Mouse (Mus musculus): ENCODE data around the gene Prrg2.
"Not testable (repeated sequence)": the region's sequence is repeated elsewhere in the genome, so short reads cannot be mapped to it uniquely, and the experiment has no call there.

The Prrg2 gene

DNA sequence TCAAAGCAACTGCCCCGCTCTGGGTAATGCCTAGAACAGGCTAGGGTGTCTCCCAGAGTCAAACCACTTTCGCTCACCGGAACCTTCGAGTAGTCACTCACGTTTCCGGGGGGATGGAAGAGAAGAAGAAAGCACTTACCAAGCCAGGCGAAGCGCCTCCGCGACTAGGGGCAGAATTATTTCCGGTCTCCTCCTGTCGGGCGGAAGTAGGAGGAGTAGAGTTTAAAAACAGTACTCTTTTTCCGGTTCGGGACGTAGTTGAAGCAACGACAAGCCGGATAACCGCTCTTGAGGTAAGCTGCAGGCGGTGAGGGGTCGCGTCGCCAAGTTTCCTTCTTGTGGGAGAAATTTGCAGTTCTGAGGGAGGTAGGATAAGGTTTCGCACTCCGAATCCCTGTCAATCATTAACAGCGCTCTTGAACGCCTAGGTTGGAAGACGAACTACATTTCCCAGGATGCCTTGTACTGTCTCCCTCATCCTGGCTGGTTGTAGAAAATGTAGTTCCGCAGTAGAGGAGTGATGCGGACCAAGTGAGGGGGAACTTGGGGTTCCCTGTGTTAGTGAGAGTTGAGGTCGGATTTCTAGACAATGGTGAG, at the start of gene Prrg2, which contains the start of gene Nosip:
Gene Prrg2, minus strand, starts transcription at position 439 of the 597 bp plus-strand sequence.
Gene Nosip, plus strand, starts transcription at position 191 of the 597 bp plus-strand sequence.
- DNase-seq (ENCODE audit: low read depth) = peak; percentile 96

DNA sequence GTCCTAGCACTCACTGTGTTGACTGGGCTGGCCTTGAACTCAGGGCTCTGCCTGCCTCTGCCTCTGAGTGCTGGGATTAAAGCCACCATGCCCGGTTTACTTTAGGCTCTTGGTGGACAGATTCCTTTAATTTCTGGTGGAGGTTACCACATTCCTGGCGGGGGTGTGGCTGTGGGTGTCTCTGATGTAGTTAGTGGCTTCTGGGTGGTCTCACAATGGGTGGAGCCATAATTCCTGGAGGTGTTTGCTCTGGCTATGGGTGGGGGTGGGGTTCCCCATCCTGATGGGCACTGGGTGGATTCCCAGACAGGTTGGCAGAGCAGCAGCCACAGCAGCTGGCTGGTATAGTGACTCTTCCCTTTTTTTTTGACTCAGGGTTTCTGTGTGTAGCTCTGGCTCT, 49.5 kb upstream of the Prrg2 start:
- DNase-seq (ENCODE audit: low read depth) = no peak

DNA sequence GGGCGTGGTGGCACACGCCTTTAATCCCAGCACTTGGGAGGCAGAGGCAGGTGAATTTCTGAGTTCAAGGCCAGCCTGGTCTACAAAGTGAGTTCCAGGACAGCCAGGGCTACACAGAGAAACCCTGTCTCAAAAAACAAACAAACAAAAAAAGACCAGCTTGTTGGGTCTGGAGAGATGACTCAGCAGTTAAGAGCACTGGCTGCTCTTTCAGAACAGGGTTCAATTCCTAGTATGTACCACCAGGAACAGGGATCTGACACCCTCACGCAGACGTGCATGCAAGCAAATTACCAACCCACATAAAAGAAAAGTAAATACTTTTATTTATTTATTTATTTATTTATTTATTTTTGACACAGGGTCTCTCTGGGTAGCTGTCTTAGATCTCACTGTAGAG, 47.6 kb upstream of the Prrg2 start:
- DNase-seq (ENCODE audit: low read depth) = not testable (repeated sequence)

DNA sequence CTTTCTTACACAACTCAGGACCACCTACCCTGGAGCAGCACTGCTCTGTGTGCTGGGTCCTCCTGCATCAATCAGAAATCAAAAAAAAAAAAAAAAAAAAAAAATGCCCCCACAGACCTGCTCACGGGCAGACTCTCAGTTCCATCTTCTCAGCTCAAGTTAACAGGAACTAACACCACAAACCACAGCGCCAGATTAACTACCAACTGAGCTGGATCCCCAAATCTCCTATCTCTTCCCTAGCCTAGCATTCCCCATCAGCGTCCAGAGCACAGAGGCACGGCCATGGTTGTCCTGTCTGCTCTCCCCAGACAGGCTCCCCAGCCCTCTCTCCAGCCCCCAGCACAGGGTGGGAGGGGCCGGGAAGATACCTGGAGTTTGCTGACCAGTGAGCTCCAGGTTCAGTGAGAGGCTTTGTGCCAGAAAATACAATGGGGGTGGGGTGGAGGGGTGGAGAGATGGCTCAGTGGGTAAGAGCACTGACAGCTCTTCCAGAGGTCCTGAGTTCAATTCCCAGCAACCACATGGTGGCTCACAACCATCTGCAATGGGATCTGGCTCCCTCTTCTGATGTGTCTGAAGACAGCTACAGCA, 44.7 kb upstream of the Prrg2 start:
- no peak for DNase-seq (ENCODE audit: low read depth)

DNA sequence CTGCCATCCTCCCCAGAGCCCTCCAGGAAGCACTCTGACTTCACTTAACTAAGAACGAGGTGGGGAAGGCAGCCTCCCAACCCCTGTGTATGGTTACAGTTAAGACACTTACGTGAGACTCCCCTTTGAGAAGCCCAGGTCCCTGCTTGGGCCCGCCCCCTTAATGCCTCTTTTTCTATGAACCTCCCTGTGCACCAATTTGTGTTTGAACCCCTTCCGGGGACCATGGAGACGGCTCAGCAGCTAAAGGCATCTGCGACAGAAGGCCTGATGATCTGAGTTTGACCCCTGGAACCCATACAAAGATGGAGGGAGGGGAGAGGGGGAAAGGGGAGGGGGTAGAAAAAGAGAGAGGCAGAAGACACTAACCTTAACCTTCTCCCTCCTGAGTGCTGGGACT, 44.0 kb upstream of the Prrg2 start:
- DNase-seq (ENCODE audit: low read depth) = no peak

DNA sequence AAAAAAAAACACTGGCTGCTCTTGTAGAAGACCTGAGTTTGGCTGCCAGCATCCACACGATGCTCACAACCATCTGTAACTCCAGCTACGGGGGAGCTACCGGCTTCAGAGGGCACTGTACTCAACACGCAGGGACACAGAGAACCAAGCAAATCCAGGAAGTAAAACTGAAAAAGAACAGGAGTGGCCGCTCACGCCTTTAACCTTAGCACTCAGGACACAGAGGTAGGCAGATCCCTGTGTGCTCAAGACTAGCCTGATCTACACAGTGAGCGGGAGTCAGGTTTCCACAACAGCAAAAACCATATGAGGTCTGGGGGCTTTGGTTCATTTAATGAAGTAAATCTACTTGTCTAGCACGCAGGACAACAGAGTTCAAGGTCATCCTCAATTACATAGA, 43.0 kb upstream of the Prrg2 start:
- no peak for DNase-seq (ENCODE audit: low read depth)

DNA sequence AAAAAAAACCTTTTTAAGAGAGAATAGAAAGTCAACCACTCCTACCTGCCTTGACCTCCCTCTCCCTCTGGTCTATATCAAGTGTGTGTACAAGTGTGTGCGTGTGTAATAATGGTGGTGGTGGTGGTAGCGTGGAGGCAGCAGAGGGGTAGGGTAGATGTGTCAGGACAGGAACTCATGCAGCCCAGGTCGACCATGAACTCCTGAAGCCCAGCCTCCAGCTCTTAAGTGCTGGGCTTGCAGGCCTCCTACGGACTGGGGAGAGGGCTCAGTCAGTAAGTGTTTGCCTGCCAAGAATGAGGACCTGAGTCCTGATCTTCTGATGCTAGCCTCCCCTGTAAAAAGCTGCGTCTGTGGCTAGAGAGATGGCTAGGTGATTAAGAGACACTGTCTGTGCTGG, 42.5 kb upstream of the Prrg2 start:
- no peak for DNase-seq (ENCODE audit: low read depth)

DNA sequence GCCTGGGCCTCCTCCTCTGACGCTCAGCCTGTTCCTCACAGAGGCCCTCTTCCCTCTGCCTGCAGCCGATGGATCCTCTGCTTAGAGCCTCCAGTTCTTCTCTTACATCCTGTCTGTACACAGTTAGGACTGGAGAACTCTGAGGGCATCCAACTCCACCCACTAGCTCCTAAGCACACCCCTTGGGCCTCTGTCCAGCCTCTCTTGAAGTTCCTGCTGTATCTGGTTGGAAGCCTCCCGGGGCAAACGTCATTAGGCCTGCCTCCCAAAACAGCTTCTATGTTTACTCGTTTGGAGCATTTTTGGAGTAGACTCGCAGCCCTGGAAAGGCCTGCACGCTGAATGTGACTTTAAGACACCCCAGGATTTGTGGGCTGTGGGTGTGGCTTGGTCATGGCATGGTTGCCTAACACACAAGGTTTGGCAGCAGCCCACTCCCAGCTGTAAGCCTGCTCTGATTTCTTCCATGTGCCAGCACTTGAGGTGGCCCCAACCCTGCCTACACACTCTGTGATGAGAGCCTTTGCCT, 41.2 kb upstream of the Prrg2 start, which contains the start of gene Fcgrt:
Gene Fcgrt, minus strand, starts transcription at position 200 of the 529 bp plus-strand sequence.
- DNase-seq (ENCODE audit: low read depth) = peak; percentile 100

DNA sequence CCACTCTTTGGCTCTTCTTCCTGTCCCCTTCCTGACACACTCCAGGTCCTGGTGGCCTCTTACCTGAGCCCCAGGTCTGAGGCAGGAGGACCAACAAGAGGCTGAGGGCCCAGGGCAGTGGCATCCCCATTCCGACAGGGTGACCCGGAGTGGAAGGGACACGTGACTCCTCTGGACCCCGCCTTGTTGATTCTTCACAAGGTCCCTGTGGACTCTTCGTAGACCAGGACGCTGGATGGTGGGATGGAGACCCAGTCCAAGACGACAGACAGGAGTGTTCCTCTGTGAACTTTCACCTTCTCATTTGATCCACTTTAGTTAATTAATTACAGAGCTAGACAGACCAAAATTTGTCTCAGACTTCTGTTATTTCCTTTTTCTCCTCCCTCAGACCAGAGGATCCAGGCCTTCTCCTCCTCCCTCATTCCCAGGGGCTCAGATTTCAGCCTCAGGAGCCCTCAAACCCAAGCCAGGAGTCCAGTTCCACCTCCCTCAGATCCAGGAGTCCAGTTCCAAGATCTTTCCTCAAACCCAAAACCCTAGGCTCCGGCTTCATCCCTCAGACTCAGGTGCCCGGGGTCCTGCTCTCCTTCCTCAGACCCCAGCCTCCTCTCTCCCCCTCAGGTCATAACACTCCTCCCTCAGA, 40.6 kb upstream of the Prrg2 start:
- DNase-seq (ENCODE audit: low read depth) = peak; percentile 49

DNA sequence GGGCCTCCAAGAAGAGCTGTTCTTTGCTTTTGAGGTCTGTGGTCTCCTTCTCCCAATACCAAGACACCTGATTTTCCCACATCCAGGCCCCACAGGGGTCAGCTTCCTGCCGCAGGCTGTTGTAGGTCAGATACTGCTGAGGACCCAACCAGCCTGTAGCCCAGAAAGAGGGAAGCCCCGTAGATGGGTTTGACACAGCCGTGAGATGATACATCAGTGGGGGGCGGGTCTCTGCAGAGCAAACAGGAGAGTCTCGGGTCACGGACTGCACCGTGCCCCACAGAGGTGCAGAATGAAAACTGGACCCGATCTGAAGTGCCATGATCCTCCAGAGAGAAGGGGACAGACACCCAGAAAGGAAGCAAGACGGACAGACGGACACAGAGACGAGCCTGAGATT, 40.0 kb upstream of the Prrg2 start:
- DNase-seq (ENCODE audit: low read depth) = no peak

DNA sequence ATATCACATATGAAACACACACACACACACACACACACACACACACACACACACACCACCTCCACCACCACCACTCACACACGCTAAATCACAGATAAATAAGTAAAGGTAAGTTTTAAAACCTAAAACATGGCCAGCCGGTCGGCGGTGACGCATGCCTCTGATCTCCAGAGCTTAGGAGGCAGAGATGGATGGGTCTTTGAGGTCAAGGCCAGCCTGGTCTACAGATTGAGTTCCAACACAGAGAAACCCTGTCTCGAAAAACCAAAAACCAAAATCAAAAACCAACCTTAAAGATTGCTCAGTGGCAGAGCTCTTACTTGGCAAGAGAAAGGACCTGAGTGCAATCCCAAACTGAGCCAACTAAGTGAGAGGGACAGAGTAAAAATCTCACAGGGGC, 37.6 kb upstream of the Prrg2 start:
- DNase-seq (ENCODE audit: low read depth) = no peak

DNA sequence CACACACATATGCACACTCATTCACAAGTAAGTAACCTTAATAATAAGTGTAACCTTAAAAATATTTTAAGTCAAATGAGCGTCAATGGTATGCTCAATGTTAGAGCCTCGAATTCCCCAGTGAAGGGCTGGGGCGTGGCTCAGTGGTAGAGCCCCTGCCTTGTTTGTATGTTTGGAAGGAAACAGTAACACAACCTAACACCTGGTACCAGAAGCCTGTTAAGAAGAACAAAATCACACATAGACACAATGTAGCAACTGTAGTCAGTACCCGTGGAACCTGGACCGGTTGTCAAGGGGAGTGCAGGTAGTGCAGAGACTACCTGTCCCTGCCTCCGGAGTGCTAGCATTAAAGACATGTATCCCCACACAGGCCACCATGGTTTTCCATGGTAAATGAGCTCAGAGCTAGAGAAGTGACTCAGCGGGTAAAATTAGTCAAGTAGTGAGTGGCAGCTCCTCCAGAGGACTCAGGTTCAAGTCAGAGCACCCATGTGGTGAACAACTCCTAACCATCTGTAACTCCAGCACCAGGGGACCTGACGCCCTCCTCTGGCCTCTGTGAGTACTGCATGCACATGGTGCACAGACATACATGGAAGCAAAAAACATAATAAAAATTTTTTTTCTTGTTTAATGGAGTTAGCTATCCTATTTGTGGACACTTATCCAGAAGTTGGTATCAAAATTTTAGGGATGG, 36.2 kb upstream of the Prrg2 start:
- no peak for DNase-seq (ENCODE audit: low read depth)

DNA sequence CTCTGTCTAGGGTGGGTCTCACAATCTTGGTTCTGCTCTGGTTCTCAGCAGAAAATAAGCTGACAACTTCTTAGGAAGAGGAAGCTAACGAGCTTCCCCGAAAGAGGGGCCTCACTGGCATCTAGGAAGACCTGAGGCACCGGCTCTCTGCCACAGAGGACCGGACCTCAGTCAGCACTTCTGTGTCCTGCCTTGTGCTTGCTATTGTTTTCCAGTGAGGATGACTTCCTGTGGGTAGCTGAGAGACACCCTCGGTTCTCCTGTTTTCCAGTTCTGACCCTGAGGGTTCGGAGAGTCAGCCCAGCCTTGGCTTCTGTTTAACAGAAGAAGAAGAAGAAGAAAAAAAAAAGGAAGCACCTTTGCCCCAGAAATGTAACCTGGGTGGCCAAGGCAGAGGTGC, 35.0 kb upstream of the Prrg2 start:
- no peak for DNase-seq (ENCODE audit: low read depth)

DNA sequence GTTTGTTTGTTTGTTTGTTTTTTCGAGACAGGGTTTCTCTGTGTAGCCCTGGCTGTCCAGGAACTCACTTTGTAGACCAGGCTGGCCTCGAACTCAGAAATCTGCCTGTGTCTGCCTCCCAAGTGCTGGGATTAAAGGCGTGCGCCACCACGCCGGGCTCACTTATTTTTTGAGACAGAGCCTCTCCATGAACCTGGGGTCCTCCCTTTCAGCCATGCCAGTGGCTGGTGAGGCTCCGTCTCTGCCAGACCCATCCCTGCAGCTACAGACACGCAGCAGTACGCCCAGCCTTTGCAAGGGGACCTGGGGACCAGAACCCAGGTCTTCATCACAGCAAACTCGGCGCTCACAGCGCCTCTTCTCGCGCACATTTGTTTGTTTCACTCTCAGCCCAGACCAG, 33.5 kb upstream of the Prrg2 start:
- not testable (repeated sequence) for DNase-seq (ENCODE audit: low read depth)

DNA sequence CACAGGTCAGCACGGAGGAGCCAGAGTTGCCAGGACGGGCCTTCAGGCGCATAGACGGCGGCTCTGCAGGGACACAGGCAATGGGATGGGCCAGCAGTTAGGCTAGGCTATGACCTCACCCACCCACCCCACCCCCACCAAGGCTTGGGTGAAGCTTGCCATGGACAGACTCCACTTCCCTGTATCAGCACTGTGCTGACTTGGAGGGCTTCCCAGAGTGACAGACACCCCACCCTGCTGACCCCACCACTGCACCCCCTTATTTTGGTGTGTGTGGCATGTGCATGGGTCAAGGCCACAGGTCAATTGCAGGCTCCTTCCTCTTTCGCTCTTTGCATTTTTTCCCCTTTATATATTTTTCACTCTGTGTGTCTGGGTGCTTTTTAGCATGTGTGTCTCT, 32.9 kb upstream of the Prrg2 start:
- DNase-seq (ENCODE audit: low read depth) = no peak

DNA sequence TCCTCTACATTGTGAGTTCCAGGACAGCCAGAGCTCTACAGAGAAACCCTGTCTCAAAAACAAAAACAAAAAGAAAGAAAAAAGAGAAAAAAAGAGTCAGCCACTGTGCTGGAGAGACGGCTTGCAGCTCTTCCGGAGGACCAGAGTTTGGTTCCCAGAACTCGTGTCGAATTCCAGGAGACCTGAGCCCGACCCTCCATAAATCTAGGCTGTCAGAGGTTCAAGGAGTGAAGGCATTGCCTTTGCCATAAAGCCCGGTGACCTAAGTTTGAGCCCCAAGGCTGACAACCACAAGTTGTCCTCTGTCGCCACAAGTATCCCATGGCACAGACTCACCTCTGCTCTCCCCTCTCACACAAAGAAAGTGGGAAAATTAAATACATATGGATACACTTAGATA, 31.6 kb upstream of the Prrg2 start:
- no peak for DNase-seq (ENCODE audit: low read depth)

DNA sequence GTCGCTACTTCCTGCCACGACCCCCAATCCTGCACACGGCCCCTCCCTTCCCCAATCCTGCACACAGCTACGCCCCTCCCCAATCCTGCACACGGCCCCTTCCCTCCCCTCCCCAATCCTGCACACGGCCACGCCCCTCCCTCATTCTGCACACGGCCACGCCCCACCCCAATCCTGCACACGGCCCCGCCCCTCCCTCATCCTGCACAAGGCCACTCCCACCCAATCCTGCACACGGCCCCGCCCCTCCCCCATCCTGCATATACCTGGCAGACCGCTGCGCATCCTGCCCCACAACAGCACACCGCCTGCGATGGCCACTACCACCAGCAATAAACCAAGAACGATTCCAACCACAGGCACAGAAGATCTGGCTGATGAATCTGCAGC, 31.0 kb upstream of the Prrg2 start:
- DNase-seq (ENCODE audit: low read depth) = no peak

DNA sequence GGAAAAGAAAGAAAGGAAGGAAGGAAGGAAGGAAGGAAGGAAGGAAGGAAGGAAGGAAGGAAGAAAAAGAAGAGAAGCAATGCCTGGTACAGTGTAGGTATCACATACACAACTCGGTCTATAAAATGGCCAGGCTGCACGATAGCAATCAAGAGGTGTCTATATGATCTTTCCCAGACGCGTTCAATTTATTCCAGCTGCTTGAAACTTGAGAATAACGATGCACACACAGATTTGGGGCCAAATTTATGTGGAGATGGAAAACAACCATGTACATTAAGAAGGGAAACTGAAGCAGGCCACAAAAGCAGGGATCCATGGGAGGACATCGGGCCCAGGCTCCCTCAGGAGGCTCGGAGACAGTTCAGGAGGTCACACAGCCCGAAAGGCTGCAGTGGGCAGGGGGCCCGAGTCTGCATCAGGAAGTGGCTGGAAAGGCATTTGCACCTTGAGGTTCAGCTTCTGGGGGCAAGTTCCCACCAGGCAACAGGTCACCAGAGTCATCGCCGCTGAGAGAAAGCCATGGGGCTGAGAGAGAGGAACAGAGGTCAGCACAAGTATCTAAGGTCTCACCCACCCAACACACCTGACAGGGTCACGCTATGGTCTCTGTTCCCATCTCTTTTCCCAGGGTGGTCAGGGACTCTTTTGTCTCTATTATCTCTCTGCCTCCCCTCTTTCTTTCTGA, 30.5 kb upstream of the Prrg2 start:
- no peak for DNase-seq (ENCODE audit: low read depth)

DNA sequence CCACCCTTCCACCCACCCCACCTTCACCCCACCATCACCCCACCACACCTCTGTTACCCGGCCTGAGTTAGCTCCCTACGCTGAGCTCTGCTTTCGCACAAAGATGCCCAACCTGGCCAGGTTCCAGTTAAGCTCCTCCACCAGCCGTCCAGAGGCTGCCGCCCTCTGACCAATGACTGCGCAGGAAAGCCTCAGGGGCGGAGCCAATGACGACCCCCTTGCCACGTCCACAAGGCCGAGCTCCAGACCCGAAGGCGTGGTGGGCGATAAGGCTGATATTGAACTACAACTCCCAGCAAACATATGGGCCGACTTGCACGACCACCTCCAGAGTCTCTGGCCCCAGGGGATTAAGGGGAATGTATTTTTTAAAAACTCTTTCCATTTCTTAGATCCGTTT, 29.6 kb upstream of the Prrg2 start, which contains the start of gene Rcn3:
Gene Rcn3, minus strand, starts transcription at position 174 of the 400 bp plus-strand sequence.
- DNase-seq (ENCODE audit: low read depth) = peak; percentile 88

DNA sequence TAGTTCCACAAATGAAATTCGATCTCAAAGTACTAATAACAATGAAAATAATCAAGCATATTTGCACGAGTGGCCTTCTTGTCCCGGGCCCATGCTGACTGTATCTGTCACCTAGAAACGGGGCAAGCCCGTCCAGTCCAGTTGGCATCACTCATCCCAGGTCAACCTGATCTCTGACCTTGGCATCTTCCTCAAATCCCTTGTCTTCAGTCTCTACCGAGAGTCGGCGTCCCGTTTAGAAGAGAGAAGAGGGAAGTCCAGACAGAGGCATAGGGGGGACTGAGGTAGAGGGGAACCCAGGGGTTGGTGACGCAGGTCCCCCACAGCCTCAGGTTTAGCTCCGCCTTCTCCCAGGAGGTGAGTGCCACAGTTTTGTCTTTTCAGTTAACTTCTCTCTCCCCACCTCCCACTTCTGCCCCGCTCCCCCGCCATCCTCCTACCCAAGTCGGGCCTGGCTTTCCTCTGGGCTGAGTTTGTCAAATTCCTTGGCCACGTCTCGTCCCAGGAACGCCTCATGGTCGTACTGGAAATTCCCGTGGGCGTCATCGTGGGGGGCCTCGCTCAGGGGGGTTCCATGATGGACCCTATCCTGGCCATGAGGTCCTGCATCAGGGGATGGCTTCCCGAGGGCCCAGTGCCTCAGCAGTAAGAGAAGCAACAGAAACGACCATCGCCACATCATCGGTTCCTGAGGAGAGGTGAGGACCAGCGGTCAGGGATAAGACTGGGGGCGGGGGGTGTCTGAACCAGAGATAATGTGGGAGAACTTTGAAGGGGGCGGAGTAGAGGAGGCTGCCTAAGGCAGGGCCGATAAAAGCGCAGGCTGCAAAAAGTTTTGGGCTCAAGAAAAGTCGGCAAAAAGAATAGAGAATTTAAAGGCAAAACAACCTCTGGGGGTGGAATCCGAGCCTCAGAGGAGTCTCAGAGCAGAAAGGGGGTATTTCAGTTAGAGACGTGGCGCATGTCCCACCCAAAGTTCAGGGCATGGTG, 28.8 kb upstream of the Prrg2 start:
- DNase-seq (ENCODE audit: low read depth) = no peak
